Mouse (Mus musculus): ENCODE results near the gene Acot6. TPM values are rescaled to one million over a fixed set of nuclear protein-coding genes. Genes with fewer than 3 reads are reported as not detected.
"Not testable (repeated sequence)": the region's sequence is repeated elsewhere in the genome, so short reads cannot be mapped to it uniquely, and the experiment has no call there.

Acot6 gene
- under 1 TPM; 0.61 to 0.89 TPM for polyA plus RNA-seq (2017; shearing (Covaris generic))

DNA sequence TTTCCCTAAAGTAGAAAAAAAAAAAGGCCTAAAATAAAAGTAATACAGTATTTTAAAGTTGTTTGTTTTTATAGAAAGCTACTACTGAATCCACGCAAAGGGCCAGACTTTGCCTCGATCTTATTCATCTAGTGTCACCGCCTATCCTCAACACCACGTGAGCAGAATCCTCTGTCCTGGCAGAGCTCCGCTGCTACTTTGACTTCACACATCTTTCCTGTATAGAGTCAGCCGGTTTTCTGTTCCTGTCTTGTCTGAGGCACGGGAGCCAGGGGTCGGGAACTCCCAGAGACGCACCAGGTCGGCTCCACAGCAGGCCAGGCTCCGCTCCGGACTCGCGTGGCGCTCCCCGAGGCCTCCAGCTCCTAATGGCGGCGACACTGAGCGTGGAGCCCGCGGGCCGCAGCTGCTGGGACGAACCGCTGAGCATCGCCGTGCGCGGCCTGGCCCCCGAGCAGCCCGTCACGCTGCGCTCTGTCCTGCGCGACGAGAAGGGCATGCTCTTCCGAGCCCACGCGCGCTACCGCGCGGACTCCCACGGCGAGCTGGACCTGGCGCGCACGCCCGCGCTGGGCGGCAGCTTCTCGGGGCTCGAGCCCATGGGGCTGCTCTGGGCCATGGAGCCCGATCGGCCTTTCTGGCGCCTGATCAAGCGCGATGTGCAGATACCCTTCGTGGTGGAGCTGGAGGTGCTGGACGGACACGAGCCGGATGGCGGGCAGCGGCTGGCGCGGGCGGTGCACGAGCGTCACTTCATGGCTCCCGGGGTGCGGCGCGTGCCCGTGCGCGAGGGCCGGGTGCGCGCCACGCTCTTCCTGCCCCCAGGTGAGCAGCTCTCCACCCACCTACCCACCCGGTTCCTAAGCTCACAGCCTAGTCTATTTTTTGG, at the start of gene Acot6:
Gene Acot6, plus strand, starts transcription at position 51 of the 889 bp plus-strand sequence.
- peak; percentile 66 for ATAC-seq

DNA sequence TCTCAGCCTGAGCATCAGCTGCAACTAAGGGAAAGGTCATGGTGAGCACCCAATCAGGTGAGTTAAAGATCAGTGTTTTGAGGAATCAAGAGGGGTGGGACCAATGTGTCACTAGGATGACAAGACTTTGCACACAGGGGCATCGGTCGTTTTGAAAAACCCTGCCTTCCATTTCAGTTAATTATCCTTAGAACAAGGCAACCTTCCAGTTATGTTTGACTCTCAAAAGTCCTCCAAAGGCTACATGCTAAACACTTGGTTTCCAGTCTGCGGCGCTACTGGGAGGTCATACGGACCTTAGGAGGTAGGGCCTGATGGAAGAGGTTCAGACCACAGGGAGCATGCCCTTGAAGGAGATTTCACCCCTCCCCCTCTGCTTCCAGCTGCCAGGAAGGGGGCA, 49.7 kb upstream of the Acot6 start:
- not testable (repeated sequence) for ATAC-seq

DNA sequence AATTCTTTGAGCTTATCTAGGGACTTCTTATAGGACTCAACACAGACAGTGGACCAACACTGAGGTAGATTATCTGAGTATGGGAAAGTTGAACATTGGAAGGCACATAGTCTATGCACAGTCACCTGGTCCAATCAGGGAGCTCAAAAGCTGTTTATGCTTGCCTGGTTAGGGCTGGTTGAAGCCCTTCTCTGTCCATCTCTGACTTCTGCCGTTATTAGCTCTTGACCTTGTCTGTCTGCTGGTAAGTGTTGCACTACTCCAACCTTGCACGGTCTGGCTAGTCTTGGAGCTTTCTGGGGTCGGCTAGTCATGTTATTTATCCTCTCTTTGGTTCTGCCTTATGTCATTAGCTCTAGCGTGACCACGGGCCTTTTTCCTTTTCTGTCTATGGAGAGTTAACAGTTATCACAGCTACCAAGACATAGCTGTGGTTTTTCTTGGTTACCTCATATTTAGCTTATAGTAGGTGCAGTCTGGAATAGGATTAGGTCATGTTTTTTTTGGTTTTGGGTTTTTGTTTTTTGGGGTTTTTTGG, 48.4 kb upstream of the Acot6 start, which contains the start of gene Acot3:
Gene Acot3, plus strand, starts transcription at position 208 of the 538 bp plus-strand sequence.
- no peak for ATAC-seq

DNA sequence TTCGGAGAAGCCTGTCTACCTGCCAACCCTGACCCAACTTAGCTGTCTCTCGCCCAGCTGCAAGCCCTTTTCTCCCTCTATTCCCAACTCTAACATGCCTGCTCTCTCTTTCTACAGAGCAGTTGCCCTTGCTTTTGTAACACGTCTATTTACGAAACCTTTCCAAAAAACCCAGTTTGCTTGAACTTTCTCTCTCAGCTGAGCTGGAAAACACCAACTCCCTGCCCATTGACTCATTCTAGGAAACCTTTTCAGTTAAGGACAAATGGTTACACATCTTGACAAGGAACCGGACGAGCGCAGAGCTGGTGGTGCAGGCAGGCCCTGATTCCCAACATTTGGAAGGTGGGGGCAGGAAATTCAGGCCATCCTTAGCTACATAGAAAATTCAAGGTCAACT, 47.8 kb upstream of the Acot6 start:
- no peak for ATAC-seq

DNA sequence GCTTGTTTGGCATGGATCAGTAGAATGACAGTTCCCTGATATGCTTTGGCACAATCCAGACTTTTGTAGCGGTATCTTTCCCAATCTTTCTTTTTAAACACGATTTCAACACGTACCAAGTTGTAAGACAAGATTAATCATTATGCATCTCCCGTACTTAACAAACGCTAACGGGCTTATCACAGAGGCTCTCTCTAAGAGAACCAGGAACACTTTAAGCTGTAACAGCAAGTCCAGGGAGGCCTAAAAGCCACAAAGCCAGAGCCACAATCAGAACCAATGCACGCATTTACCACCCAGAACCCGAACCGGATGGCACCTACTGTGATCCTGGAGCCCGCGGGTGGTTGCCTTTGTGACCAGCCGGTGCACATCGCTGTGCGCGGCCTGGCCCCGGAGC, 47.3 kb upstream of the Acot6 start:
- no peak for ATAC-seq

DNA sequence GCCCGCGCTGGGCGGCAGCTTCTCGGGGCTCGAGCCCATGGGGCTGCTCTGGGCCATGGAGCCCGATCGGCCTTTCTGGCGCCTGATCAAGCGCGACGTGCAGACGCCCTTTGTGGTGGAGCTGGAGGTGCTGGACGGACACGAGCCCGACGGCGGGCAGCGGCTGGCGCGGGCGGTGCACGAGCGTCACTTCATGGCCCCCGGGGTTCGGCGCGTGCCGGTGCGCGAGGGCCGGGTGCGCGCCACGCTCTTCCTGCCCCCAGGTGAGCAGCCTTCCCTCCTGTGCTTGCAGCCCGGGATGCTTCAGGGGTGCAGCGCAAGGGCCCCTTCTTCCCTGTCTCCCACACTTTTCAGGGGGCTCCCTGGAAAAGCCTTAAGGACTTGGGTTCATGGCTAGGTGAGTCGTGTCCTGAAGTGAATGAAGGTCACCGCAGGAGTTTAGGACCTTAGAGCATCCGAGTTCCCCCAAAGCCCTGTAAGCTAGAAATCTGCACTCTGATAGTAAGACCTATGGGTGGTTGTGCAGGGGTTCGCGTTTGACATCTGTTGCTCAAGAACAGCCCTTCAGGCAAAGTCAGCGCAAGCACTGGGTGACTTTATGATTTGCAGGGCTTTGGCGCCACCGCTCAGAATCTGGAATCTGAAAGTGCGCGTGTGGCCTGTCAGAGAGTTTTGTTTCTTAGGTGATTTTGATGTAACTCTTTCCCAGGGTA, 46.6 kb upstream of the Acot6 start:
- ATAC-seq: no peak

DNA sequence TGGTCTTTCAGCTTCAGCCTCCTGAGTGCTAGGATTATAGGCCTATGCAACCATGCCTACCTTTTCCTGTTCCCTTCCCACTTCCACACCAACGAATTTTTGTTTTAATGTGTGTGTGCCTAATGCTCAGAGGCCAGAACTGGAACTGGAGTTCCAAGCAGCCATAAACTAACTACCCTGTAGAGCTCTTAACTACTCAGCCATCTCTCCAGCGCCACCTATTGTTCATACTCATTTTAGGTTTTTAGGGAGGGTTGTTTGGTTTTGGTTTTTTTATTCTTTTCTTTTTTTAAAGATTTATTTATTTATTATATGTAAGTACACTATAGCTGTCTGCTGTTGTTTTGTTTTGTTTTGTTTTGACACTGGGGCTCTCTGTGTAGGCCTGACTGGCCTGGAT, 39.5 kb upstream of the Acot6 start:
- no peak for ATAC-seq

DNA sequence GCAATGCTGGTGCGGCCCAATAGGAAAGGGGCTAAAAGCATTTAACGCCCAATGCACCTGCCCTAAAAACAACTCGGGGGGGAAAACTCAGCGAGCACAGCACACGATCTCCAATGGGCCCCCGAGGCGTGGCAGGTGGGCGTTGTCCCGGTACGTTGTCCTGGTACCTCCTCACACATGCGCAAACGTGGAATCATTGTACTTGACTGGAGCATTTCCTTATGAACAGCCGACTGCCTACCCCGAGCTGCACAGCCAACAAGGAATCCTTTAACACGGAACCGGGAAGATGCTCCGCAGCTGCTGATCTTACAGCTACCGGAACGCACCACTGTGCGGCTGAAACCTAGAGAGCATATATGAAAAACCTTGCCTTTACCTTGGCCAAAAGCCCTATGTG, 38.1 kb upstream of the Acot6 start:
- no peak for ATAC-seq

DNA sequence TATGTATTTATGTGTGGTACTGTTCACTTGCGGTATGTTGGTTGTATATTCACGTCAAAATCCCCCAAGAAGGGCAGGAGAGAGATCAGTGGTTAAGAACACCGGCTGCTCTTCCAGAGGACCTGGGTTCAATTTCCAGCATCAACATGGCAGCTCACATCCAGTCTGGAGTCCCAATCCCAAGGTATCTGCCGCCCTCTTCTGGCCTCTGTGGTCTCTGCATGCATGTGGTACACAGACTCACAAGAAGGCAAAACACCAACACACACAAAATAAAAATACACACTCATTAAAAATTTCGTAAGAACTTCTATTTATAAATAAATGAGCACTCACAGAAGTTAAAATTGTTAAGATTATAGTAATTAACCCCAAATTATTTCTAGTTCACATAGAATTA, 37.2 kb upstream of the Acot6 start:
- ATAC-seq: no peak

DNA sequence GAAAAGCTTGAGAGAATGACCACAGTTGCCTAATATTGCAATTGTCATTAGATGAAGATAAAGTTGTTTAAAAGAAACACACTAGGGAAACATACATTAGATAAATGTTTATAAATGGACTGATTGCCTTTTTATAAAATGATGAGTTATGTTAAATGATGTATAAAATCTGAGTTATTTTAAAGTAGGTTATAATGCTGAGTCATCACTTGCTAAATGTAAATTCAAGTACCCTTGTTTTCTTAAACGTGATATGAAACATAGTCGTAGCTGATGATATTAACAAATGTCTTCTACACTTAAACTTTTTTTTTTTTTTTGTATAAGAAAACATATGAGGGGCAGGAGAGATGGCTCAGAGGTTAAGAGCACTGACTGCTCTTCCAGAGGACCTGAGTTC, 36.6 kb upstream of the Acot6 start:
- no peak for ATAC-seq

DNA sequence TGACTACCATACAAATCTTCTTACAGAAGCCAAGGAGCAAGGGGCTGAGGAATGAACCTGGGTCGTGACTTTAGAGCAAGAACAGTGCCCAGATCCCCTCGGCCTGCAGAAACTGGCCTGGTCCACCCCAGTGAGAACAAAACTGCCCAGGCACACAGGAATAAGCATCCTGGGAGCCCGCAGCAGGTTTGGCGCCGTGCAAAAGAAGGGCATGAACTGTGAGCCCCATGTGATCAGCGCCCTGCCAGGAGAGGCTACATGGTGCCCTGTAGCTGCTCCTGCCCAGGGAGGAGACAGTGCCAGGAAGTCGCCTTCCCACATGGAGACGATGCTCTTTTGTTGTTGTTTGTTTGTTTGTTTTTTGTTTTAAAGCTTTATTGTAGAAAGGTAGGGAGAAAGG, 35.8 kb upstream of the Acot6 start:
- ATAC-seq: no peak

DNA sequence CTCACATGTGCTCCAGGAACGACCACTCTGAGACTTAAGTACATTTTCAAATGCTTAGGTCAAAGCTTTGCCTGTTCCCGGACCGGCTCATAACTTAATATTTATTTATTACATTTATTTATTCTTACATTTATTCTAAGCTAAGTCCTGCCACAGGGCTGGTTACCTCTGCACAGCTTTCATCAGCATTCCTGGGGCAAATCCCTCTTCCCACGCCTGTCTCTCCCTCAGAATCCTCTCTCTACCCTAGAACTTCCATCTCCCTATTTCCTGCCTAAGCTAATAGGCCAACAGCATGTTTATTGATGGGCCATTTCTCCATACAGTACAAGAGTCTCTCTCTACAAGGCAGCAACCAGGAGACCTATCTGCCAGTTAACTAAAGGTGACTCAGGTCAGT, 32.7 kb upstream of the Acot6 start:
- ATAC-seq: no peak

DNA sequence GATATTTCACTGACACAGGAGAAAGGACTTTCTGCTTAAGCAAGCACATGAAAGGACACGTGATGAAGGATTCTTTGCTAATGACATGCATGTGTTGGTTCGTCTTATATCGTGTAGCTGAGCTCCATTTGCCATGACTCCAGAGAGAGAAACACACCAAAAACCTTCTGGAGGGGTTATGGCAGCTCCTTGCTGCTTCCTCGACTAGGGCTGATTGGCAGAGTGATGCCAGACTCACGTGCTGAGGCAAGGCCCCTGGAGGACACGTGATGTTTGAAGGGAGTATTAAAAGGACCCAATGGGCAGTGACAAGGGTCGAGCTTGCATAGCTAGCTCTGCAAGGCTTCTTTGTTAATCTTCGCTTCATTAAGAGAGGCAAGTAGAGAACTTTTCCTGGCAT, 32.2 kb upstream of the Acot6 start:
- ATAC-seq: no peak

DNA sequence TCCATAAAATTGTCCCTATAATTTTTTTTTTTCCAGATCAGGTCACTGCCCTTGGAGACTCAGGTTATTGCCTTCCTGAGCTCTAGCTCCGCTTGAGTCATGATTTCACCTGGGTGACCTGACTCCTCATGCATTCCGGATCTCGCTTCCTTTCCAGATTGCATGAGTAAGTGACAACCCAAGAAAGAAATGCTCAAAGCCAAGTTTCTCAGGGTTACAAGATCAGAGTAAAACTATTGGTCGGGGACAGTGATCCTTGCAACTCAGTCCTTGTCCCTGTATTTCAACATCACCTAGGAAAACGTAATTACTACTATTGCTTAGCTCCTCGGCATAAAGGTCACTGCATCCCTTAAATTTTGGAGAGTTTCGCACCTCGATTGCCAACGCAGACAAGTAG, 31.5 kb upstream of the Acot6 start, which contains the start of gene Acot5:
Gene Acot5, plus strand, starts transcription at position 340 of the 400 bp plus-strand sequence.
- ATAC-seq: no peak

DNA sequence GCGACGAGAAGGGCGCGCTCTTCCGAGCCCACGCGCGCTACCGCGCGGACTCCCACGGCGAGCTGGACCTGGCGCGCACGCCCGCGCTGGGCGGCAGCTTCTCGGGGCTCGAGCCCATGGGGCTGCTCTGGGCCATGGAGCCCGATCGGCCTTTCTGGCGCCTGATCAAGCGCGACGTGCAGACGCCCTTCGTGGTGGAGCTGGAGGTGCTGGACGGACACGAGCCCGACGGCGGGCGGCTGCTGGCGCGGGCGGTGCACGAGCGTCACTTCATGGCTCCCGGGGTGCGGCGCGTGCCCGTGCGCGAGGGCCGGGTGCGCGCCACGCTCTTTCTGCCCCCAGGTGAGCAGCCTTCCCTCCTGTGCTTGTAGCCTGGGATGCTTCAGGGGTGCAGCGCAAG, 30.9 kb upstream of the Acot6 start:
- ATAC-seq: not testable (repeated sequence)

DNA sequence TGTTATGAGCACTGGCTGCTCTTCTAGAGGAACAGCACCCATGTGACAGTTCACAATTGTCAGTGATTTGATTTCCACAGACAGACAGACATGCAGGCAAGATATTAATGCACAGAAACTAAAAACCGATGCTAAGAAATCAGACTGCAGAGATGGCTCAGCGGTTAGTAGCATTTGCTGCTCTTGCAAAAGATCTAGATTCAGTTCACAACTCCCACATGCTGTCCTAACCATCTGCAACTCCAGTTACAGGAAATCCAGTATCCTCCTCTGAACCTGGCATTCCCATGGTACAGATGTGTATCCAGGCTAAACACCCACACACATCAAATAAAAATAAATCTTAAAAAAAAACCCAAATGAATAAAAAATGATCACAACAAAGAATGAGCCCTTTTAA, 28.8 kb upstream of the Acot6 start:
- no peak for ATAC-seq

DNA sequence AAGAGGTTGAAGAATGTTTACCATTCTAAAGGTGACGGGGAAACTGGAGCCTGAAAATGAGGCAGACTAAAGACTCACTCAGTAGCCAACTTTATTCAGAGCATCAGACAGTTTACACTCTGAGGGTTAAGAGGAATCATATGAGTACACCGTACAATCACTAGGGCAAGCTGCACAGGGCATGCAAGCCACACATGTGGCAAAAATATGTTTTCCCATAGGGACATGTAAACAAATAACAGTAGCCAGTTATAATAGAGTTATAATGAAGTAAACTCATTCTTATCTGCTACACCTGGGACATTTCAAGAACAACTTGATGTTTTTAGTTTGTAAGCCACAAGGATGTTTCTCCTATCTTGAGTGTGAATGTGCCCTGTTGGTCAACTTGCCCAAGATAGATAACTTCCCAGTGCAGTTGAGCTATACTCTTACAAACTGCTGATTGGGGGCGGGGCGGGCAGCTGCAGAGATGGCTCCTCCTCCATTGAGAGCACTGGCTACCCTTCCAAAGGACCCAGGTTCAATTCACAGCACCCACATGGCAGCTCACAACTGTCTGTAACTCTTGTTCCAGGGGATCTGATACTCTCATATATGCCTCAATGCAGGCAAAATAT, 23.0 kb upstream of the Acot6 start:
- ATAC-seq: no peak

DNA sequence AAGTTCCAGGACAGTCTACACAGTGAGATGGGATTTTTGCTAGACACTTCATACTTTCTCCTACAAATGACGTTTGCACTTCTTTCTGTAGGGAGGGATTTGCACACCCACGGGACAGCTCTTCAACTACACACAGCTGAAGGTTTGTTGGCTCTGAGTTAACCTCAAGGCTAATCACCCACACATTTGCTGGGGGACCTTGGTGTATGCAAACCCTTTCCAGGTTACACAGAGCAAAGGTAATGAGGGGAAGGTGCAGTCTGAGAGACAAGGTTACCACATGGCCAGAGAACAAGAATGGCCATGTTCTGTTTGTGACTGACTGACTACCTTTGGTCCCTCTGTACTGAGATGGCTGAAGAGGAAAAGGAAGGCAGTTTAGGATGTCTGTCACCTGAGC, 16.6 kb upstream of the Acot6 start:
- ATAC-seq: no peak

DNA sequence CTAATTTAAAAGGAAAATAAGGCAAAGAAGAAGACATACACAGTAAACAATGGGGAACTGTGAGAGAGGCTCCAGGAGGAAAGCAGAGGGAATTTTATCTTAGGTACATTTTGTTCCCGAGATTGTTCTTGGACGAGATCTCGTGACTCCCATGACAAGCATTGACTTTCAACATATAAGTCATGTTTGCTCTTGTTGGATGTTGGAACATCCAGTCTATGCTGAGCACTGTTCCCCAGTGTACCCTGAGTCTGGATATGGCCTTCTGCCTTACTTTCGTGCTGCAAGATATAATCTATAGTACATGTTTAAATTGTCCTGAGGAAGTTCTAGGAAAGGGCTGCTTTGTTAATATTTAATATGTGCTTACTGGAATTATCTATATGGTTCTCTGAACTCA, 15.9 kb upstream of the Acot6 start:
- ATAC-seq: no peak

DNA sequence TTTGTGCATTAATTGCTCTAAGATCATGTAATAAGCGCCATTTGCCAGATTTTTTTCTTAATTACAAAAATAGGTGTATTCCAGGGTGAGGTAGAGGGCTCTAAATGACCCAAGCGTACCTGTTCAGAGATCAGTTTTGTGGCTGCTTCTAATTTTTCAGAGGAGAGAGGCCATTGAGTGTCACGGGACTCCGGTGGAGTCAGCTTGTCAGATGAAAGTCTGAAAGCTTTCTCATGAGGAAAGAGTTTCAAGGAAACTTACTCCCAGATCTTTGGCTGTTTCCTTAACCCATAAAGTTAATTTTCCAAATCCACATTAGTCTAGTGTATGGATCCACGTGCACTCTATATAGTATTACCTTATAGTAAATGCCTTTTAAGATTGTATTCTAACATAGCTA, 5.8 kb upstream of the Acot6 start:
- not testable (repeated sequence) for ATAC-seq

DNA sequence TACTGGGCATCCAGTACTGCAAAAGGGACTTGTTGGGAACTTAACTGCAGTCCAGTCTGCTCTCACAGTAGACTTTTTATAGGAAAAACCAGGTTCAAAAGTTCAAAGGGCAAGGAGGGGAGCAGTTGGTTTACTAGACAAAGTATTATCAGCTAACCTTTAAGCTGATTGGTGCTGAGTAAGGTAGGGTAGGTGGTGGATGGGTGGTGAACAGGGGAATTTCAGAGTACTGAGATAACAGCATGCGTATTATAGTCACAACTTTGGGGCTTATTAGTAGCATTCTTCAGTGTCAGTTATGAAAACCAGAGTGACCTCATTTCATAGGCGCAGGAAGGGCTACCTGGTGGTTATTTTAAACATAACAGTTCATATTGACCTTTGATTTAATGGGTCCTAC, 849 bp upstream of the Acot6 start:
- ATAC-seq: no peak

DNA sequence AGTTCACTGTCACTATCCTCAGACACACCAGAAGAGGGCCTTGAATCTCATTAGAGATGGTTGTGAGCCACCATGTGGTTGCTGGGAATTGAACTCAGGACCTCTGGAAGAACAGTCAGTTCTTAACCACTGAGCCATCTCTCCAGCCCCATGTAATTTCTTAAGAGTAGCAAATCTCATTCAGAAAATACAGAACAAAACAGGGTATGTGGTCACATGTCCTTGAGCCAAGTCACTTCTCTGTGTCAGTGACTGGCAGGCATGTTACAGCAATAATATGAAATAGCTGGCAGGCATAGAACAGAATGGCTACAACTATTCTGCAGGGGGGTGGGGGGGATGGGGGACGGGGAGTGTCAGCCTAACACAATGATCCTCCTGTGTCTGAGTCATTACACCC, 383 bp upstream of the Acot6 start:
- ATAC-seq: no peak

DNA sequence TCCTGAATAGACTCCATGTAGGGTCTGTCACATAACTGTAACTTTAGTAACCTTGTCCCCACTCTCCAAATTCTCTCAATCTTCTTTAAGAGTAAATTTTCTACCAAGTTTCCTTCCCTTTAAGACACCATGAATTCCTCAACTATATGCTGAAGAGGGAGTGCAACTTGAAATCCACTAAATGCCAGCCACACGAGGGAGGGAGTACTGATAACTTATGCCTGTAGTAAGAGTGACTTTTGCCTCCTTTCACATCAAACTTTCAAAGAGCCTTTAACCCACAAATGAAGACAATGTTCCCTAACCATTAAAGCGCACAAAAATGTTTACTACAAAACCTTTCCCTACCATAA, 1.0 kb downstream of the Acot6 start:
- ATAC-seq: no peak
